Mouse (Mus musculus): ENCODE data around the gene Apol10a. TPM values are rescaled to one million over a fixed set of nuclear protein-coding genes. Genes with fewer than 3 reads are reported as not detected.
"Not testable (repeated sequence)": the region's sequence is repeated elsewhere in the genome, so short reads cannot be mapped to it uniquely, and the experiment has no call there.

Apol10a gene
- total and polyA plus RNA-seq, 3 experiments: not detected

- dilution Hi-C loops (cut with MboI; ENCODE audit: extremely low pct_ligation_motif_present, extremely low pct_unique_long_range_greater_than_20kb, low sequenced_read_pairs); H3K79me2 ChIP-seq (replicated peaks; ENCODE audit: control insufficient read depth, extremely low read depth, insufficient read depth, poor library complexity, severe bottlenecking); H3K9me3 ChIP-seq (replicated peaks; ENCODE audit: low read length); H3K36me3 ChIP-seq (replicated peaks in 1 of 2; ENCODE audit: control insufficient read depth in 1 of 2, insufficient read depth in 1 of 2, low read length in 1 of 2); H3K27ac ChIP-seq (ENCODE audit: insufficient read depth, low read depth); H3K9ac ChIP-seq (ENCODE audit: insufficient read depth, low read depth); DNase-seq (ENCODE audit: extremely low read depth); H3K4me1 ChIP-seq (ENCODE audit: control insufficient read depth in 1 of 2, insufficient read depth in 2 of 2); H3K4me2 ChIP-seq (ENCODE audit: insufficient read depth, low read depth, poor library complexity, severe bottlenecking); in situ Hi-C loops (cut with MboI; ENCODE audit: low pct_ligation_motif_present, low pct_unique_long_range_greater_than_20kb, low sequenced_read_pairs); H3K4me3 ChIP-seq (replicated peaks in 1 of 3; ENCODE audit: low read depth in 2 of 3, low read length in 2 of 3, poor library complexity in 1 of 3): not testable (repeated sequence)
- H3K27me3 ChIP-seq (replicated peaks): peaks cover 21% of the 10 kb centered on the region
These were observed 62.4 kb downstream of the Apol10a start for GRCm38 (mm10) chr15:77539221-77539620.

Other genes starting within 250 kb of the Apol10a start
- 0.59 and 0.89 TPM in 2 replicates for gene Rbfox2, start 170.0 kb upstream of the Apol10a start, total RNA-seq (2012; rRNA removed)
- gene Rbfox2, start 170.0 kb upstream of the Apol10a start, total RNA-seq (2014; rRNA removed): not detected in 2 replicates
- not detected in 2 replicates for gene Rbfox2, start 170.0 kb upstream of the Apol10a start, polyA plus RNA-seq (2012; ENCODE audit: insufficient read length, low read depth)
- gene Apol7a, start 77.9 kb upstream of the Apol10a start, total RNA-seq (2012; rRNA removed): not detected in 2 replicates
- not detected in 2 replicates for gene Apol7a, start 77.9 kb upstream of the Apol10a start, total RNA-seq (2014; rRNA removed)
- not detected in 2 replicates for gene Apol7a, start 77.9 kb upstream of the Apol10a start, polyA plus RNA-seq (2012; ENCODE audit: insufficient read length, low read depth)
- not detected in 2 replicates for gene Apol9a, start 65.9 kb upstream of the Apol10a start, total RNA-seq (2012; rRNA removed)
- not detected in 2 replicates for gene Apol9a, start 65.9 kb upstream of the Apol10a start, total RNA-seq (2014; rRNA removed)
- not detected in 2 replicates for gene Apol9a, start 65.9 kb upstream of the Apol10a start, polyA plus RNA-seq (2012; ENCODE audit: insufficient read length, low read depth)
- gene Apol7b, start 29.6 kb upstream of the Apol10a start, total RNA-seq (2012; rRNA removed): not detected in 2 replicates
- gene Apol7b, start 29.6 kb upstream of the Apol10a start, total RNA-seq (2014; rRNA removed): not detected in 2 replicates
- gene Apol7b, start 29.6 kb upstream of the Apol10a start, polyA plus RNA-seq (2012; ENCODE audit: insufficient read length, low read depth): not detected in 2 replicates
- not detected in 2 replicates for gene Apol11a, start 31.2 kb downstream of the Apol10a start, total RNA-seq (2012; rRNA removed)
- gene Apol11a, start 31.2 kb downstream of the Apol10a start, total RNA-seq (2014; rRNA removed): not detected in 2 replicates
- not detected in 2 replicates for gene Apol11a, start 31.2 kb downstream of the Apol10a start, polyA plus RNA-seq (2012; ENCODE audit: insufficient read length, low read depth)
- not detected in 2 replicates for gene Apol7c, start 56.3 kb downstream of the Apol10a start, total RNA-seq (2012; rRNA removed)
- gene Apol7c, start 56.3 kb downstream of the Apol10a start, total RNA-seq (2014; rRNA removed): not detected in 2 replicates
- 0.17 and 0.37 TPM in 2 replicates for gene Apol7c, start 56.3 kb downstream of the Apol10a start, polyA plus RNA-seq (2012; ENCODE audit: insufficient read length, low read depth)
- gene 1700025B11Rik, start 84.8 kb downstream of the Apol10a start, total RNA-seq (2012; rRNA removed): not detected in 2 replicates
- not detected in 2 replicates for gene 1700025B11Rik, start 84.8 kb downstream of the Apol10a start, total RNA-seq (2014; rRNA removed)
- gene 1700025B11Rik, start 84.8 kb downstream of the Apol10a start, polyA plus RNA-seq (2012; ENCODE audit: insufficient read length, low read depth): not detected in 2 replicates
- gene Apol10b, start 119.1 kb downstream of the Apol10a start, total RNA-seq (2012; rRNA removed): 2.3 and 2.9 TPM in 2 replicates
- gene Apol10b, start 119.1 kb downstream of the Apol10a start, total RNA-seq (2014; rRNA removed): 4.9 and 5.2 TPM in 2 replicates
- 3.6 and 4.3 TPM in 2 replicates for gene Apol10b, start 119.1 kb downstream of the Apol10a start, polyA plus RNA-seq (2012; ENCODE audit: insufficient read length, low read depth)
- gene Gm36245, start 122.2 kb downstream of the Apol10a start, total RNA-seq (2012; rRNA removed): not detected in 2 replicates
- not detected in 2 replicates for gene Gm36245, start 122.2 kb downstream of the Apol10a start, total RNA-seq (2014; rRNA removed)
- gene Gm36245, start 122.2 kb downstream of the Apol10a start, polyA plus RNA-seq (2012; ENCODE audit: insufficient read length, low read depth): not detected in 2 replicates
- gene Apol11b, start 166.2 kb downstream of the Apol10a start, total RNA-seq (2012; rRNA removed): 0.04 and 0.08 TPM in 2 replicates
- gene Apol11b, start 166.2 kb downstream of the Apol10a start, total RNA-seq (2014; rRNA removed): 0.26 TPM in 1 of 2 replicates, not detected in the other
- 0.19 TPM in 1 of 2 replicates, not detected in the other for gene Apol11b, start 166.2 kb downstream of the Apol10a start, polyA plus RNA-seq (2012; ENCODE audit: insufficient read length, low read depth)
- gene Apol7e, start 221.8 kb downstream of the Apol10a start, total RNA-seq (2012; rRNA removed): not detected in 2 replicates
- not detected in 2 replicates for gene Apol7e, start 221.8 kb downstream of the Apol10a start, total RNA-seq (2014; rRNA removed)
- gene Apol7e, start 221.8 kb downstream of the Apol10a start, polyA plus RNA-seq (2012; ENCODE audit: insufficient read length, low read depth): not detected in 2 replicates